Mouse (Mus musculus) testis, postnatal 10 days (tissue): ENCODE data around the gene Gm20388.

Experiments
- DNase-seq: peaks from one replicate; pipeline ENCODE4 v3.0.0; 2021; ENCODE audit warnings: low spot score

Gene Gm20388

GRCm38 (mm10) chr8:122068609-122069008, 2158.0 kb downstream of the Gm20388 start:
- DNase-seq, result no peak

DNA sequence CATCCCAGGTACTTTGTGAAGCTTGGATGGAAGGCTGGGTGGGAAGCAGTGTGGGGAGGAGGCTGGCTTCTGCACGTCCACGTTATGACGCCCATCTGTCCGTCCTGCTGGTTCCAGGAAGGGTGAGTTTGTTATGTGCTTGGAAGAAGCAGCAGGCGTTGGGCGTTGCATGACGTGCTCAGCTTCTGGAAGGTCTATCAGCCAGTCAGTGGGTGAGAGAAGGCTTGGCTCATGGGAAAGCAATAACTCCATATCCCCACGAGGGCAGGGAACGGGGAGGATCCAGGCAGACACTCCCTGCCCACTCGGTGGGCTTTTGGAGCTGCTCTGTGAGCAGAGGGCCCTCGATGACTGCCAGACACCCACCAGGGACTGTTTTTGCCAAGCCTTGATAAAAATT, 2158.6 kb downstream of the Gm20388 start:
- no peak for DNase-seq

- DNase-seq, result no peak
These were observed 2160.6 kb downstream of the Gm20388 start for GRCm38 (mm10) chr8:122071193-122071592.

GRCm38 (mm10) chr8:122073964-122074363, 2163.3 kb downstream of the Gm20388 start:
- no peak for DNase-seq

DNA sequence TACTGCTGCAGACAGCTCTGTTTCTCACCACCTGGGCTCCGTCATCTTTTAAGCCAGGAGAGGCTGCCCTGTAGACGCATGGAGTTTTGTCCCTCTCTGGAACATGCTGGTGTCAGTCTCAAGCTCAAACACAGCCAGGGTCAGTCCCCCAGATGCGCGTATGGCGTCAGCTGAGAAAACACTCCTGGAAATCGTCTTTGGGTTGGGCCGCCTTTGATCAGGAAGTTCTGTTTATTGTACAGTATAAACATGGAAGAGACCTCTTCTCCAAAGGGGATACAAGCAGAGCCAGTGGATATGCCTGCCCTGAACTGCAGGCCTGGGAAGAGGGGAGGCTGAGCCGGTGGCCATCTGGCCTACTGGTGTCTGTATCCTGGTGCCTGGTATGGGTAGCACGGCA, 2163.8 kb downstream of the Gm20388 start:
- no peak for DNase-seq

GRCm38 (mm10) chr8:122074977-122075376, 2164.3 kb downstream of the Gm20388 start:
- DNase-seq, result no peak

DNA sequence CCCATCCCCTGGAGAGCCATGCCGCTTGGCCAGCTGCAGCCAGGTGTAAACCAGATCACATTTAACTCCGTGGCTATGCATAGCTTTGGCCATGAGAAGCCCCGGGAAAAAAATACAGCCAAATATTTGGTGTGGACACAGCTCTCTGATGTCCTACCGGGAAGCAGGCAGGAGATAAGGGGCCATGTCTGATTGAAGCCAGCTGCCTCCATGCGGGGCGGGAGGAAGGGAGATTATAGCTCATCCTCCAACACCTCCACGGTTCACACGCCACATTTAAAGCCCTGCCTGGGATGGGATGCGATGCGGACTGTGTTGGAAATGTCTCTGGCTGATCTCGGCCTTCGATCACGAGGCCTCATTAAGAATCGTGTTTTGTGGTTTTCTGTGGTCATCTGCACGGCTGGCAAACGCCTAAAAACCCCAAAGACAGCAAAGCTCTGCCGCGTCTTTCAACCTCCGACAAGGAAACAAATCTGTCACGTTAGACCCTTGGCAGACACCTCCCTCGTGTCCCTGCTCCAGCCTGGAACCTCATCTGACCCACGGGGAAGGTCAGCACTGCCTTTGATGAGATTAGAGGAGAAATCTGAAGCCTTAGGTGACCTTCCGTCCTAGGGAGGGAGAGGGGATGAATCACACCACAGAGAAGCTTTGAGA, 2165.7 kb downstream of the Gm20388 start:
- no peak for DNase-seq

DNA sequence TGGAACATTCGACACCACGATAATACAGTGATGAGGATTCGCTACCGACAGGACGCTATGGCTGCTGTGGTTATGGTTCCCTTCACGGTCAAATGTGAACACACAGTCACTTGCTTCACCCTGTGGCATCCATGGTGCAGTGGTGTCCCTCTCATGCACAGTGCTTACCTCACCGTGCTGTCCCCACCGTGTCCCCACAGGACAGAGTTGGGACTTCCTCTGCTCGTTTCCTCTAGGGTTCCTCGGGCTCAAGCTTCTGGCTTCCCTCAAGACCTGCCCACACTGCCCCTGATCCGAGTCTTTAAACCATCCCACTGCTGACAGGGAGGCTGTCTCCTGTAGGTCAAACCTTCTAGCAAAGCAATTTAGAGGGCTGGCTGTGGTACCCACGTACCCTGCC, 2167.7 kb downstream of the Gm20388 start:
- no peak for DNase-seq

- peak; percentile 44 for DNase-seq
These were observed 2168.5 kb downstream of the Gm20388 start for GRCm38 (mm10) chr8:122079093-122079492.

DNA sequence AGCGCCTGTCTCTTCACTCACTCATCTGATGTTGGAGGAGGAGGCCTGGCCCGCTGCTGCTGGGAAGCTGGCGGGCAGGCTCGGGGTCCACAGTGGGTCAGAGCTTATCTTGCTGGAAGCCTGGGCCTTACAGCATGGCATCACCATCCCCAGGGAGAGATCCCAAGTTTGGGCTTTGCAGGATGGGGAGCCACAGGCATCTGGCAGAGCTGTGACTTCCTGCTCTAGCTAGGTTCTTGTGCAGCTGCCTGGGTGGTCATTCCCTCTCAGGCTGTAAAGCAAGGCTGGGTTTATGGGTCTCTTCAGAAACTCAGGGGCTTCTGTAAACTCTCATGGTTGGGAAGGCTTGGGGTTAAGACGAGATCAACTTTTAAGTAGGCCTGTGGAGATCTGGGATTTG, 2169.7 kb downstream of the Gm20388 start:
- DNase-seq, result no peak

GRCm38 (mm10) chr8:122083401-122083800, 2172.8 kb downstream of the Gm20388 start:
- no peak for DNase-seq

DNA sequence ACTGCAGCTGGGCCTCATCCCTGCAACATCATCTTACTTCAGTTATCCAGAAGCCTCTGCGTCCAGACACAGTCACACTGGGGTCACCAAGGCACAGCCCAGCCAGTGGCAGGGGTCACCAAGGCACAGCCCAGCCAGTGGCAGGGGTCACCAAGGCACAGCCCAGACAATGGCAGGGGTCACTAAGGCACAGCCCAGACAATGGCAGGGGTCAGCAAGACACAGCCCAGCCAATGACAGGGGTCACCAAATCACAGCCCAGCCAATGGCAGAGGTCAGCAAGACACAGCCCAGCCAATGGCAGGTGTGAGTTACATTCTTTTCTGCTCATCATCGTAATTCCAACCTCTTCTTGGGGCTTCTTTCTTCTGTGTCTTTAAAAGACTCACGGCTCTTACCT, 2173.5 kb downstream of the Gm20388 start:
- no peak for DNase-seq

DNA sequence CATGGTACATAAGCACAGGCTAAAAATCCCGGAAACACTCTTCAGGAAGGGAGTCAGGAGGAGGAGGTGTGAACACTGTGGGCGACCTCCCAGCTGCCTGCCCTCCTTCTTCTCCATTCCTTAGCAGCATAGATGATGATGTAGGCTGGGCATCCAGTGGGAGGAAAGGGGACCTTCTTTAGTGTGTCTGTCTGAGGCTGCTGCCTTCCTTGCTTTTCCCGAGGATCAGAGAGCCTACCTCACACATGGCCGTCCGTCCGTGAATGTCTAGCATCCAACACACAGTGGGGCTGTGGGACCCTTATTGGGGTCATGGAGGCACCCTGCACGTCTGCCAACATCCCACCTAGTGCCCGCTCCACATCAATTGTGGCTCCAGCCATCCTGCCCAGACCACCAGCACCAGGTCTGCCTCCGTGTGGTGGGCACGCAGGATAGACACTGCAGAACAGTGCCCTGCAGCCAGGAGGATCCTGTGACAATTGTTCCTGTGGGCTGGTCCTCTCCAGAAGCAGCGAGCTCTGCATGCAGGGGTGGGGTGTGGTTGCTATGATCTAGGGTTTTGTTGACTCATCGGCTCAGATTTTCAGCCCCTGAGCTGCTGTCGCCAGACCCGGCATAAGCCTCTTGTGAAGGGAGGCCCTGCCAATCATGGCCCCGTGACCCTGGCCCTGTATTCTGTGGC, 2174.2 kb downstream of the Gm20388 start:
- DNase-seq, result peak; percentile 39

DNA sequence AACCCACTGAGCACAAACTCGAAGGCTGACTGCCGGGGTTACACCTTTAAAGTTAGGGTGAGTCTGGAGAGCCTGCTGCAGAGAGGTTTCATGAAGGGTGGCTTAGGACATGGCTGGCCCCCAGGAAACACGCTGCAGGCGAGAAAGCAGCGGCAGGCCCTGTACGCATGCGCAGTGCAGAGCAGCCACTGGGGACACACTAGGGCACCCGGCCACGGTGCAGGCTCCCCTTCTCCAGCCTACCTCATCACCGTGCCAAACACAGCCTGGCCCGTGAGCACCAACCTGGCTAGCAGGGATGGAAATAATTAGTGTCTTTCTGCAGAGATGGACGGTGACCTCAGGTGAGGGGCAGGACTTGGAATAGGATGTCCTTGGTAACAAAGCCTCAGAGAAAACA, 2175.4 kb downstream of the Gm20388 start:
- peak; percentile 46 for DNase-seq

GRCm38 (mm10) chr8:122088631-122089030, 2178.0 kb downstream of the Gm20388 start:
- no peak for DNase-seq

DNA sequence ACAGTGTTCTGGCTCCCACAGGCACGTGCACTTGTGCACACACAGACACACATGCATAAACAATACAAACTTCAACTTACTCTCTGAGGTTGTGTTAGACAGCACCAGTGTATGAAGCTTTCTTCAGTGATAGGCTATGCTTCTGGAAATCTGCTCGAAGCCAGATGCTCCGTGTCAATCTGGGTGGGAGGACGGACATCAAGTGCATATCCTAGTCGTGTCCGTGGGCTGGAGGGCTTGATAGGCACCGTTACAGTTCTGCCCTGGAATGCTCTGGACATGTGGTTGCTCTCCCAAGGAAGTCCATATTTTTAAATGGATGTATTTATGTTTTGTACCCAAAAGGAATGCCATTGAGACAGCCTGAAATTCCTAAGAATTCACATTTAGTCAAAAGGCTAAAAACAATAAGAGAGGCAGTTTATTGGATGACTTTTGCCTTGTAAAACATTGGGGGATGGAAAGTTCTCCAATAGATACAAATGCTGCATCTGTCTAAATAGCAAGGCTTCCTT, 2178.6 kb downstream of the Gm20388 start:
- DNase-seq, result no peak

GRCm38 (mm10) chr8:122092476-122092875, 2181.8 kb downstream of the Gm20388 start:
- no peak for DNase-seq

- no peak for DNase-seq
These were observed 2188.1 kb downstream of the Gm20388 start for GRCm38 (mm10) chr8:122098766-122099165.

DNA sequence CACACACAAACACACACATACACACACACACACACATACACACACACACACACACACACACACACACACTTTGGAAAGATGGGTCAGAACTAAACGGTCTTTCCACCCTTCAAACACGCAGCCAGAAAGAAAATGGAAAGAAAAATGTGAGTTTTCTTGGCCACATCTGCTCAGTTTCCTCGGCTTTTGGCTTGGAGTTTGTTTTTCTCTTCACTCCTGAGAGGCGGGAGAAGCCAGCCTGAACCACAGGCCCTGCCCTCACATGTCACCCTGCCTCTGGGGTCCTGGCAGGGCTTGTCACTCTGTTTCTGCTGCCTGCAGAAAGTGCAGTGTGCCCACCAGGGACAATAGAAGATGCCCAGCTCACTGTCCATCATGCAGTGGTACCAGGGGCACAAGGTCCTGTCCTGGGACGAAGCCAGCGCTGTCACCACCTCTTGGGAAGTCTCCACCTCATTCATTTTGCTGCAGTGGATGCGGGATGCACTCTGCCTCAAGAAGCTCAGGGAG, 2189.1 kb downstream of the Gm20388 start:
- no peak for DNase-seq

DNA sequence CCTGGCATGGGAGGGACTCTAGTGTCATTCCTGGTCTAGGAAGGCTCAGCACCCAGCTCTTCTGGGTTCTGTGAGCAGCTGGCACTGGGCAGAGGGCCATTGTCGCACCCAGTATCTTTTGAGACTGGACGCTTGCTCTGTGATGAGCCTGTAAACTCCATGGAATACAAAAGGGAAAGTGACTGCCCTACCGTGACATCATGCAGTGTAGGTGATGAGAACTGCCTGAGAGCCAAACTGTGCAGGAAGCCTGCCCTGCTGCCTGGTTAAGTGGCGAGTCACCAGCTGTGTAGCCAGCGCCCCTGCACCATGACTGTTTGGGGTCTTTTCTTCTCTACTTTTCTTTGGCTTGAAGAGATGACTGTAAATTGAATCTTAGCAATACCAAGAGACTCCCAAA, 2191.2 kb downstream of the Gm20388 start:
- DNase-seq, result no peak

GRCm38 (mm10) chr8:122102286-122102685, 2191.6 kb downstream of the Gm20388 start:
- no peak for DNase-seq

DNA sequence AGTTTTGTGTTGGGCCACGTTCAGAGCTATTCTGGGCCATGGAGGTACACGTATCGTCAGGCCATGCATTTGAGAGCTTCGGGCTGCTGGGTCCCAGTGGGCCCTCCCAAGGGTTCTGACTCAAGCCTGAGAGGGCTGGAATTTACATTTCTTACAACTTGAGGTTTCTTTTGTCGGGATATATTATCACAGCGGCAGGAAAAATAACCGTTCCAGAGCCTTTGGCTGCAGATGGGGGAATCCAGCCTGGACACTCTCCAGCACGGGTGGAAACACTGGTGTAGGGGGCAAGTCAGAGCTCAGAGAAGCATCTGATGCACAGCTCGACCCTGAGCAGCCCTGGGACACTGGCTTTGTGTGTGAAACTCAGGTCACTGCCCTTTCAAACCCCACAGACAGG, 2192.6 kb downstream of the Gm20388 start:
- DNase-seq, result no peak

GRCm38 (mm10) chr8:122104658-122105057, 2194.0 kb downstream of the Gm20388 start:
- DNase-seq, result no peak
